ENCODE assay signal across 28 mouse cellular contexts in genomic region chr2:119980343-119980986, GRCm38 (mm10). TPM values are rescaled to one million over a fixed set of nuclear protein-coding genes. Genes with fewer than 3 reads are reported as not detected.
DNase-seq lines count a peak whose midpoint lies in the region; ATAC-seq and TF ChIP-seq lines count a peak whose summit lies in the region.
"Had no signal": no experiment of that assay in that cellular context is flagged by ENCODE, and none has a peak within 500 bp of the region (broad histone marks: within the 10 kb centered on the region; RNA-seq: fewer than 3 reads in every experiment).

No protein-coding gene starts in this region.

- TF ChIP-seq CTCF in brain, embryonic 14.5 days (IDR thresholded peaks at IDR 0.05; ENCODE audit: borderline replicate concordance, extremely low read depth, insufficient read depth, insufficient read length), result no peak

- H3K9me3 ChIP-seq in forebrain, embryonic 15.5 days, result no peaks in the 10 kb centered on the region
- H3K9me3 ChIP-seq in forebrain, embryonic 14.5 days (replicated peaks; ENCODE audit: control insufficient read depth, low read length), result no peaks in the 10 kb centered on the region
- H3K9me3 ChIP-seq in limb, embryonic 13.5 days, result no peaks in the 10 kb centered on the region
- no peaks in the 10 kb centered on the region for H3K9me3 ChIP-seq in limb, embryonic 10.5 days (replicated peaks)
- H3K9me3 ChIP-seq: embryonic facial prominence, embryonic 10.5 days; embryonic facial prominence, embryonic 13.5 days; forebrain, embryonic 13.5 days; heart, embryonic 10.5 days; heart, embryonic 13.5 days had no signal

- H3K4me2 ChIP-seq in forebrain, embryonic 15.5 days (replicated peaks), result no peak overlapping the region
- no peak overlapping the region for H3K4me2 ChIP-seq in forebrain, embryonic 14.5 days (ENCODE audit: low read length)
- H3K4me2 ChIP-seq in limb, embryonic 13.5 days (replicated peaks), result no peak overlapping the region
- H3K4me2 ChIP-seq: embryonic facial prominence, embryonic 13.5 days; forebrain, embryonic 13.5 days; heart, embryonic 13.5 days; hindbrain, embryonic 14.5 days had no signal

- no peak for TF ChIP-seq POLR2A in brain, embryonic 14.5 days (IDR thresholded peaks at IDR 0.05; ENCODE audit: borderline replicate concordance, extremely low read depth, insufficient read depth, insufficient read length, poor library complexity, severe bottlenecking)

- peak overlapping the region; percentile 24; the same call in 1 of the 2 replicates for H3K27ac ChIP-seq in forebrain, embryonic 15.5 days (replicated peaks)
- H3K27ac ChIP-seq in forebrain, embryonic 14.5 days (ENCODE audit: low read depth, low read length), result no peak overlapping the region
- H3K27ac ChIP-seq in limb, embryonic 13.5 days, result no peak overlapping the region
- H3K27ac ChIP-seq in limb, embryonic 10.5 days, result no peak overlapping the region
- H3K27ac ChIP-seq: embryonic facial prominence, embryonic 10.5 days; embryonic facial prominence, embryonic 13.5 days; forebrain, embryonic 13.5 days; heart, adult 2 months; heart, embryonic 10.5 days; heart, embryonic 13.5 days; hindbrain, embryonic 14.5 days; hindbrain, postnatal 0 days had no signal

- H3K27me3 ChIP-seq in forebrain, embryonic 15.5 days, result no peaks in the 10 kb centered on the region
- no peaks in the 10 kb centered on the region for H3K27me3 ChIP-seq in forebrain, embryonic 14.5 days (replicated peaks; ENCODE audit: control insufficient read depth, insufficient read depth, low read length)
- no peaks in the 10 kb centered on the region for H3K27me3 ChIP-seq in limb, embryonic 13.5 days
- H3K27me3 ChIP-seq in limb, embryonic 10.5 days (ENCODE audit: low read depth, poor library complexity, severe bottlenecking), result no peaks in the 10 kb centered on the region
- H3K27me3 ChIP-seq: embryonic facial prominence, embryonic 13.5 days; forebrain, embryonic 13.5 days; heart, embryonic 13.5 days; Patski had no signal

- H3K9ac ChIP-seq in forebrain, embryonic 15.5 days (replicated peaks), result no peak overlapping the region
- no peak overlapping the region for H3K9ac ChIP-seq in forebrain, embryonic 14.5 days (ENCODE audit: low read length)
- no peak overlapping the region for H3K9ac ChIP-seq in limb, embryonic 13.5 days
- H3K9ac ChIP-seq: embryonic facial prominence, embryonic 13.5 days; forebrain, embryonic 13.5 days; heart, embryonic 13.5 days; hindbrain, embryonic 14.5 days had no signal

- 0 out of 2 replicates have a peak, but pooled peaks have one; percentile 23 for ATAC-seq in forebrain, embryonic 15.5 days (replicated peaks)
- no peak for ATAC-seq in forebrain, embryonic 14.5 days
- ATAC-seq in limb, embryonic 13.5 days (ENCODE audit: low FRiP score, low read depth), result peak; percentile 76
- ATAC-seq: forebrain, embryonic 13.5 days; hindbrain, postnatal 0 days; inflammation-experienced regulatory T-cells, adult 6 months; intestine, embryonic 16.5 days; Patski had no signal

- H3K4me3 ChIP-seq in forebrain, embryonic 15.5 days, result no peak overlapping the region
- H3K4me3 ChIP-seq in forebrain, embryonic 14.5 days (ENCODE audit: low read depth, low read length), result no peak overlapping the region
- no peak overlapping the region for H3K4me3 ChIP-seq in limb, embryonic 13.5 days
- no peak overlapping the region for H3K4me3 ChIP-seq in limb, embryonic 10.5 days
- H3K4me3 ChIP-seq: embryonic facial prominence, embryonic 10.5 days; embryonic facial prominence, embryonic 13.5 days; erythroblast, embryonic 14.5 days; forebrain, embryonic 13.5 days; heart, adult 2 months; heart, embryonic 10.5 days; heart, embryonic 13.5 days had no signal

- no peaks in the 10 kb centered on the region for H3K36me3 ChIP-seq in forebrain, embryonic 15.5 days
- peaks cover 11% of the 10 kb centered on the region; the same call in 1 of the 2 replicates for H3K36me3 ChIP-seq in forebrain, embryonic 14.5 days (ENCODE audit: control insufficient read depth, insufficient read depth, low read length)
- H3K36me3 ChIP-seq in limb, embryonic 13.5 days, result peaks cover 13% of the 10 kb centered on the region
- peaks cover 14% of the 10 kb centered on the region for H3K36me3 ChIP-seq in limb, embryonic 10.5 days
- H3K36me3 ChIP-seq: embryonic facial prominence, embryonic 10.5 days had no signal

- no peak for DNase-seq in forebrain, embryonic 14.5 days (ENCODE audit: low spot score)
- no peak for DNase-seq in limb, embryonic 10.5 days (ENCODE audit: low spot score)
- peak; percentile 18 for DNase-seq in brain, embryonic 14.5 days (ENCODE audit: low read depth)
- no peak for DNase-seq in spleen, postnatal 10 days (ENCODE audit: low spot score in 2 of 2)
- DNase-seq: adrenal gland, postnatal 10 days; adrenal gland, postnatal 36 days; cerebellum, adult 11-12 months; cerebellum, adult 8-10 months; cerebellum, postnatal 10 days; cerebellum, postnatal 36 days; embryo, embryonic 11 days; gastrocnemius, postnatal 36 days; heart, adult 2 months; heart, postnatal 14 days; heart, postnatal 4 days had no signal

- H3K4me1 ChIP-seq in forebrain, embryonic 15.5 days, result no peaks in the 10 kb centered on the region
- H3K4me1 ChIP-seq in forebrain, embryonic 14.5 days (ENCODE audit: control insufficient read depth, insufficient read depth, low read length), result no peaks in the 10 kb centered on the region
- H3K4me1 ChIP-seq in limb, embryonic 13.5 days, result 0 out of 2 replicates have a peak, but pooled peaks cover 3% of the 10 kb centered on the region
- H3K4me1 ChIP-seq in limb, embryonic 10.5 days, result peaks cover 7% of the 10 kb centered on the region
- H3K4me1 ChIP-seq: forebrain, embryonic 13.5 days had no signal

- 81% methylated on average over 7 of the region's 7 CpGs for WGBS in forebrain, embryonic 15.5 days
- WGBS in forebrain, embryonic 14.5 days, result 82% methylated on average over 7 of the region's 7 CpGs
- 43% methylated on average over 7 of the region's 7 CpGs for WGBS in limb, embryonic 13.5 days
- 83% methylated on average over 7 of the region's 7 CpGs for WGBS in limb, embryonic 10.5 days

RNA-seq across cellular contexts. Expression of gene Mapkbp1, which starts 8.0 kb away (rescaled TPM):
- 5.4 and 5.5 TPM in 2 replicates for polyA plus RNA-seq in forebrain, embryonic 15.5 days (2015; fragmentation: Nextera tagmentation; extraction: Ambion mirVana)
- polyA plus RNA-seq in forebrain, embryonic 14.5 days (2014; fragmentation: Nextera tagmentation; extraction: Ambion mirVana), result 3.0 and 4.3 TPM in 2 replicates
- 3.8 and 3.9 TPM in 2 replicates for polyA plus RNA-seq in limb, embryonic 13.5 days (2015; fragmentation: Nextera tagmentation; extraction: Ambion mirVana)
- polyA plus RNA-seq in limb, embryonic 10.5 days (2016; fragmentation: Nextera tagmentation; extraction: Ambion mirVana), result 2.8 and 4.5 TPM in 2 replicates
- polyA plus RNA-seq in brain, embryonic 14.5 days (2012; rRNA removed), result 30.4 and 42.5 TPM in 2 replicates

RNA-seq across cellular contexts. Expression of gene Jmjd7, which starts 46.8 kb away (rescaled TPM):
- polyA plus RNA-seq in forebrain, embryonic 15.5 days (2015; fragmentation: Nextera tagmentation; extraction: Ambion mirVana), result 19.1 and 19.6 TPM in 2 replicates
- 16.4 and 23.3 TPM in 2 replicates for polyA plus RNA-seq in forebrain, embryonic 14.5 days (2014; fragmentation: Nextera tagmentation; extraction: Ambion mirVana)
- polyA plus RNA-seq in limb, embryonic 13.5 days (2015; fragmentation: Nextera tagmentation; extraction: Ambion mirVana), result 23.1 and 24.2 TPM in 2 replicates
- polyA plus RNA-seq in limb, embryonic 10.5 days (2016; fragmentation: Nextera tagmentation; extraction: Ambion mirVana), result 19.8 and 25.1 TPM in 2 replicates
- 16.6 and 23.5 TPM in 2 replicates for polyA plus RNA-seq in brain, embryonic 14.5 days (2012; rRNA removed)

RNA-seq across cellular contexts. Expression of gene Gm28042, which starts 46.8 kb away (rescaled TPM):
- polyA plus RNA-seq in forebrain, embryonic 15.5 days (2015; fragmentation: Nextera tagmentation; extraction: Ambion mirVana), result 5.0 and 5.1 TPM in 2 replicates
- polyA plus RNA-seq in forebrain, embryonic 14.5 days (2014; fragmentation: Nextera tagmentation; extraction: Ambion mirVana), result 1.9 and 4.2 TPM in 2 replicates
- polyA plus RNA-seq in limb, embryonic 13.5 days (2015; fragmentation: Nextera tagmentation; extraction: Ambion mirVana), result 3.4 and 4.3 TPM in 2 replicates
- 3.6 and 4.3 TPM in 2 replicates for polyA plus RNA-seq in limb, embryonic 10.5 days (2016; fragmentation: Nextera tagmentation; extraction: Ambion mirVana)
- 24.3 and 29.6 TPM in 2 replicates for polyA plus RNA-seq in brain, embryonic 14.5 days (2012; rRNA removed)

RNA-seq across cellular contexts. Expression of gene Pla2g4b, which starts 52.8 kb away (rescaled TPM):
- 2.0 and 2.3 TPM in 2 replicates for polyA plus RNA-seq in forebrain, embryonic 15.5 days (2015; fragmentation: Nextera tagmentation; extraction: Ambion mirVana)
- 1.5 TPM in 2 replicates for polyA plus RNA-seq in forebrain, embryonic 14.5 days (2014; fragmentation: Nextera tagmentation; extraction: Ambion mirVana)
- 2.4 and 3.2 TPM in 2 replicates for polyA plus RNA-seq in limb, embryonic 13.5 days (2015; fragmentation: Nextera tagmentation; extraction: Ambion mirVana)
- 1.4 and 3.9 TPM in 2 replicates for polyA plus RNA-seq in limb, embryonic 10.5 days (2016; fragmentation: Nextera tagmentation; extraction: Ambion mirVana)
- polyA plus RNA-seq in brain, embryonic 14.5 days (2012; rRNA removed), result 26.3 and 28.7 TPM in 2 replicates
